Mouse (Mus musculus): Measurements from ENCODE around the gene Nhsl2.
A peak's percentile ranks its signal among the peaks of the same experiment; 100 is the strongest.
"Not testable (repeated sequence)": the region's sequence is repeated elsewhere in the genome, so short reads cannot be mapped to it uniquely, and the experiment has no call there.

Gene Nhsl2

GRCm38 (mm10) chrX:102094381-102094904, 245.3 kb downstream of the Nhsl2 start:
- DNase-seq, result no peak

GRCm38 (mm10) chrX:102101886-102102285, 252.7 kb downstream of the Nhsl2 start:
- no peak for DNase-seq

GRCm38 (mm10) chrX:102103830-102104229, 254.6 kb downstream of the Nhsl2 start:
- DNase-seq, result not testable (repeated sequence)

GRCm38 (mm10) chrX:102109349-102109748, 260.2 kb downstream of the Nhsl2 start:
- DNase-seq, result not testable (repeated sequence)

GRCm38 (mm10) chrX:102115676-102116075, 266.5 kb downstream of the Nhsl2 start:
- DNase-seq, result no peak

- peak; percentile 95 for DNase-seq
Observed at GRCm38 (mm10) chrX:102119042-102119864, 270.1 kb downstream of the Nhsl2 start, which contains the start of gene Pin4. Pin4 (plus strand) TSS chrX:102119447.

GRCm38 (mm10) chrX:102121321-102121720, 272.1 kb downstream of the Nhsl2 start:
- DNase-seq, result no peak

GRCm38 (mm10) chrX:102141157-102141556, 292.0 kb downstream of the Nhsl2 start:
- no peak for DNase-seq
